Mouse (Mus musculus) forebrain, embryonic 11.5 days (tissue): ENCODE measurements around the gene Actr2. TPM values are rescaled to one million over a fixed set of nuclear protein-coding genes. Genes with fewer than 3 reads are reported as not detected.

Experiments used
- ATAC-seq: fragments of 200-750 bp; cut with Nextera tagmentation; replicated peaks from 2 replicates; pipeline ENCODE4 v1.8.0; 2017; ENCODE audit warnings: moderate TSS enrichment; ENCODE audit not compliant: low FRiP score
- DNase-seq: peaks from one replicate; pipeline ENCODE4 v3.0.0-alpha.2; 2017; ENCODE audit warnings: low spot score
- H3K27ac ChIP-seq: fragments of 300-500 bp; sonication (generic); 2 replicates; pipeline ENCODE4 v1.5.1; 2014; ENCODE audit warnings: low read depth, low read length
- H3K27me3 ChIP-seq: fragments of 300-500 bp; sonication (generic); 2 replicates; pipeline ENCODE4 v1.6.1; 2014; ENCODE audit warnings: mild to moderate bottlenecking, low read length, mixed read lengths; ENCODE audit not compliant: control insufficient read depth, insufficient read depth
- H3K36me3 ChIP-seq: fragments of 300-500 bp; sonication (generic); 2 replicates; pipeline ENCODE4 v1.6.1; 2014; ENCODE audit warnings: mild to moderate bottlenecking, low read length, moderate library complexity, mixed read lengths; ENCODE audit not compliant: control insufficient read depth, insufficient read depth
- H3K4me1 ChIP-seq: fragments of 300-500 bp; sonication (generic); replicated peaks from 2 replicates; pipeline ENCODE4 v1.6.1; 2014; ENCODE audit warnings: low read length, mixed read lengths; ENCODE audit not compliant: control insufficient read depth, insufficient read depth
- H3K4me2 ChIP-seq: fragments of 300-500 bp; sonication (generic); 2 replicates; pipeline ENCODE4 v1.6.1; 2014; ENCODE audit warnings: low read depth, mild to moderate bottlenecking, low read length, moderate library complexity, mixed read lengths; ENCODE audit not compliant: severe bottlenecking
- H3K4me3 ChIP-seq: fragments of 300-500 bp; sonication (generic); 2 replicates; pipeline ENCODE4 v1.5.1; 2014; ENCODE audit warnings: low read depth, low read length
- H3K9ac ChIP-seq: fragments of 300-500 bp; sonication (generic); 2 replicates; pipeline ENCODE4 v1.6.1; 2014; ENCODE audit warnings: low read length
- H3K9me3 ChIP-seq: fragments of 300-500 bp; sonication (generic); 2 replicates; pipeline ENCODE4 v1.6.1; 2016; ENCODE audit warnings: low read length, mixed read lengths; ENCODE audit not compliant: control insufficient read depth
- WGBS: fragments of 180-500 bp; shearing (Covaris S2); extraction: QIAGEN DNeasy Blood & Tissue Kit; methylation state at CpG from one replicate; pipeline ENCODE4 v1.1.7; 2014; 5-methylcytosine and 5-hydroxymethylcytosine counted together
- polyA plus RNA-seq: library from polyadenylated mRNA; unstranded; fragments of >200 nt; fragmentation: Nextera tagmentation; extraction: Ambion mirVana; gene quantifications from 2 replicates; pipeline ENCODE4 v1.2.1, GENCODE M21; 2014

Gene Actr2
- polyA plus RNA-seq, 1 experiment from 2014 or later: 72.6 TPM

DNA sequence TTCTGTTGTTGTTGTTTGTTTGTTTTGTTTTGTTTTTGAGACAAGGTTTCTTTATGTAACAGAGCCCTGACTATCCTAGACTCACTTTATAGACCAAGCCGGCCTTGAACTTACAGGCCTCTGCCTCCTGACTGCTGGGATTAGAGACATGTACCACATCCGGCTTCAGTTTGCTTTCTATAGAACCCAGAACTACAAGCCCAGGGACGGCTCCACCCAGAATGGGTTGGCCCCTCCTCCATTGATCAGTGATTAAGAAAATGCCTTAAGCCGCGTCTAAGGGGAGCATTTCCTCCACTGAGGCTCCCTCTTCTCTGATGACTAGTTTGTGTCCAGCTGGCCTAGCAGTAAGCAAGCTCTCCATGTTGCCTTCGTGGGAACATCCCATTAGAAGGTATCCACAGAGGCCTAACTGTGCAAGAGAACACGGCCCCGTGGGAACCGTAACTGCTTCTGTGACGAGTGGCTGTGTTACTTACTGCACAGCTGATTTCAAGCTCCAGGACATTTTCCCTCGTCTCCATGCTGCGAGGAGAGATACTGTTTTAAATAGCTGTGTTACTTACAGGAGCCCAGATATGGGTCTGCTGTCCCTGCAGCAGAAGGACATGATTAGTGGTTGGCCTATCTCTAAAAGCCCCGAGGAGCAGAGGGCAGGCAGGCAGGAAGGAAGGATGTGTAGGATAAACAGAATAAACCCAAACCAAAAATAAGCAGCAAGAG is 59.7 kb downstream of the Actr2 start:
- Histone ChIP-seq H3K4me2 (no peak overlapping the region), H3K4me1 (no peaks in the 10 kb centered on the region), H3K9me3 (no peaks in the 10 kb centered on the region), H3K27me3 (no peaks in the 10 kb centered on the region), H3K27ac (no peak overlapping the region), H3K36me3 (no peaks in the 10 kb centered on the region), H3K4me3 (no peak overlapping the region), H3K9ac (no peak overlapping the region)
- DNase-seq (no peak), ATAC-seq (no peak)
- 63% methylated on average over 13 of the region's 13 CpGs for WGBS

DNA sequence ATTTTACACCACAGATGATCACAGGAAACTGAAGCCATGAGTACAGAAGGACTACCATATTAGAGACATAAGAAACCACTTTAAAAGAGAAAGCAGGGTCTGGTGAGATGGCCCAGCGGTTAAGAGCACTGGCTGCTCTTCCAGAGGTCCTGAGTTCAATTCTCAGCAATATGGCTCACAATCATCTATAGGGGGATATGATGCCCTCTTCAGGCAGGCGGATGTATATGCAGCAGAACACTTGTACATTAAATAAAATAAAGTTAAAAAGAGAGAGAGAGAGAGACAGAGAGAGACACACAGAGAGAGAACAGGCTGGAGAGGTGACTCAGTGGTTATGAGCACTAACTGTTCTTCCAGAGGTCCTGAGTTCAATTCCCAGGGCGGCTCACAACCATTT is 67.1 kb downstream of the Actr2 start:
- no peaks in the 10 kb centered on the region for H3K9me3 ChIP-seq
- no peaks in the 10 kb centered on the region for H3K36me3 ChIP-seq
- no peak overlapping the region for H3K9ac ChIP-seq
- ATAC-seq: no peak
- no peak overlapping the region for H3K4me3 ChIP-seq
- no peaks in the 10 kb centered on the region for H3K27me3 ChIP-seq
- 58% methylated on average over 3 of the region's 3 CpGs for WGBS
- DNase-seq: no peak
- H3K4me1 ChIP-seq: peaks cover 3% of the 10 kb centered on the region; the same call in 1 of the 2 replicates
- no peak overlapping the region for H3K27ac ChIP-seq
- H3K4me2 ChIP-seq: no peak overlapping the region

DNA sequence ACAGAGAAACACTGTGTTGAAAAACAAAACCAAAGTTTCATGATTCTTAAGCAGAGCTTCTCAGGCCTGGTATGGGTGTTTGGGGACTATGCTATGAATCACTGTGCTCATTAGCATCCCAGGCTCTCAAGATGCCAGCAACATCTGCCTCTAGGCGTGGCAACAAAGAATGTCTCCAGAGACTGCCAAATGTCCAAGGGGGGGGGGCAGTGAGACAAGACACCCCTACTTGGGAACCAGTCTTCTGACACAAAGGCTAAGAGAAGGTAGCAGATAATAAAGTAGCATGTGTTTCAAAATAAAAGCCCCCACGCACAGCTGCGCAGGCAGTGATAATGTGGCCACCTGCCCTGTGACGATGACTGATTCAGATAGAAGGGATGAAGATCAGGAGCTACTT is 69.5 kb downstream of the Actr2 start:
- no peaks in the 10 kb centered on the region for H3K36me3 ChIP-seq
- H3K27me3 ChIP-seq: no peaks in the 10 kb centered on the region
- H3K4me2 ChIP-seq: no peak overlapping the region
- DNase-seq (no peak), ATAC-seq (no peak)
- H3K9ac ChIP-seq: no peak overlapping the region
- peaks cover 3% of the 10 kb centered on the region; the same call in 1 of the 2 replicates for H3K4me1 ChIP-seq
- 86% methylated on average over 4 of the region's 4 CpGs for WGBS
- no peak overlapping the region for H3K27ac ChIP-seq
- H3K9me3 ChIP-seq: no peaks in the 10 kb centered on the region
- H3K4me3 ChIP-seq: no peak overlapping the region

DNA sequence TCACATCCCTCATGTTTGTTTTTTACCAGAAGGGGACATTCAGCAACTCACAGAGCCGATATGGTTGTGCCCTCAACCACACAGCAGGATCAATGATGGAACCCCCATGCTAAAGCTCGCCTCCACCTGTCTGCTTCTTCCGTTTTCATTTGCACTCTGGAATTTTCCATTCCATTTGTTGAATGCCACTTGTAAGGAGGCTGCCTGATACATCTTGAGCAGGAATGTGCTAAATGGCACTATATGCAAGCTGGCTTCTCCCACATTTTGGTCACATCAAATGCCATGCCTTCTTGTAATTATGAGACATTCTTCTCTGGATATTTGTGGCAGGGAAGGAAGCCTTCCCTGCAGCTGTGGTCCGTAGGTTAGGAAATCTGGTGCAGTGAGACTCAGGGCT is 70.6 kb downstream of the Actr2 start:
- WGBS: 71% methylated on average over 4 of the region's 4 CpGs
- H3K4me2 ChIP-seq: no peak overlapping the region
- peaks cover 3% of the 10 kb centered on the region; the same call in 1 of the 2 replicates for H3K4me1 ChIP-seq
- DNase-seq (no peak), ATAC-seq (no peak)
- no peaks in the 10 kb centered on the region for H3K9me3 ChIP-seq
- no peaks in the 10 kb centered on the region for H3K36me3 ChIP-seq
- H3K27ac ChIP-seq: no peak overlapping the region
- H3K27me3 ChIP-seq: no peaks in the 10 kb centered on the region
- H3K4me3 ChIP-seq: no peak overlapping the region
- no peak overlapping the region for H3K9ac ChIP-seq

DNA sequence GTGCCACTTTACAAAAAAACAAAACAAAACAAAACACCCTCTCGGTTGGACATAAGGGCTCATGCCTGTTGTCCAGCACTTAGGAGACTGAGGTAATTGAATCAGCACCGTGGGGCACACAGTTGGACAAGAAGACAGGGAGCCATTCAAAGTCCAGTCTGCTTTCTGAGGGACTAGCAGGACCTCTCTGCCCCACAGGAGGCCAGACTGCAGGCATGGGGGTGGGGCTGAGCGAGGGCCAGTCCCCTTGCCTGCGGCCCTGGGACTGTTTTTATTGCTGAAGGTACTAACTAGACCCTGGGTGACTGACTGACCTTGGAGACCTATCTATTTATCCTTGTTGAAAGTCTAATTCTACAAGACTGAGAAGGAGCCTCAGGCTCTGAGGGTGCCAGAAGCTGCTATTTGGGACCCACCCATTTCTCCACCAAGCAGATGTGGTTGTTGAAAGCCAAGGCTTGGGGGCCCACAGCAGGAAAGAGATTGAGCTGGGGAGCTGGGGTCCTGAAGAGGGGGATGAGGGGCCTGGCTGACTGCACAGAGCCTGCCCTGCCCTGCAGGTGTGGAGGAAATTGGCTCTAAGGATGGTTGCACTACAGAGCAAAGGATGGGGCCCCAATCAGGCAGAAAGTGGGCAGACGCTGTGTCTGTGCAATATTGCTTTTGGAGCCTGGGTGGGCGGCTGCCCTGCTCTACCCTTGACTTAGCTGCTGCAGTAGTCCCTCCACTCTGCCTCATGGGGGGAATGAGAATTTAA is 71.4 kb downstream of the Actr2 start:
- no peaks in the 10 kb centered on the region for H3K36me3 ChIP-seq
- no peaks in the 10 kb centered on the region for H3K27me3 ChIP-seq
- H3K27ac ChIP-seq: no peak overlapping the region
- no peak overlapping the region for H3K4me2 ChIP-seq
- H3K4me1 ChIP-seq: peaks cover 3% of the 10 kb centered on the region; the same call in 1 of the 2 replicates
- DNase-seq (no peak), ATAC-seq (no peak)
- H3K4me3 ChIP-seq: no peak overlapping the region
- no peaks in the 10 kb centered on the region for H3K9me3 ChIP-seq
- 25% methylated on average over 6 of the region's 6 CpGs for WGBS
- no peak overlapping the region for H3K9ac ChIP-seq

DNA sequence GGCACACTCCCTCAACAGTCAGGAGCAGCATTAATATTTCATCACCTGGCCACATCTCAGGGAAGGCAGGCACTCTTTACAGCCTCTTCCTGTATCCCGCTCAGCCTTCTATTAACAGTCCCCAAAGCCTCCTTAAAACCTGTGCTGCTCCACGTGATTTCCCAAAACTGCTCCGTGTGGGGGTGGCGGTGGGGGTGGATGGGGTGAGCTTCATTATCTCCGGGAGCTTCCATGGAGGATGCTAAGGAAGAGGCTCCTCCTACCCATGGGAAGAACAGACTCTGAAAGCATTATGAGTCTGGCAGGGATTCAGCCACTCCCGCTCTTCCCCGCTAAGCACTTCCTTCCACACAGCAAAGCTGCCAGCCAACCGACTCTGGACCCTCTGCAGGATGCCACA is 74.0 kb downstream of the Actr2 start:
- H3K27me3 ChIP-seq: no peaks in the 10 kb centered on the region
- no peaks in the 10 kb centered on the region for H3K9me3 ChIP-seq
- WGBS: 39% methylated on average over 8 of the region's 8 CpGs
- no peaks in the 10 kb centered on the region for H3K36me3 ChIP-seq
- no peak overlapping the region for H3K9ac ChIP-seq
- ATAC-seq (no peak), DNase-seq (no peak)
- peaks cover 3% of the 10 kb centered on the region; the same call in 1 of the 2 replicates for H3K4me1 ChIP-seq
- H3K27ac ChIP-seq: no peak overlapping the region
- no peak overlapping the region for H3K4me2 ChIP-seq
- H3K4me3 ChIP-seq: no peak overlapping the region

DNA sequence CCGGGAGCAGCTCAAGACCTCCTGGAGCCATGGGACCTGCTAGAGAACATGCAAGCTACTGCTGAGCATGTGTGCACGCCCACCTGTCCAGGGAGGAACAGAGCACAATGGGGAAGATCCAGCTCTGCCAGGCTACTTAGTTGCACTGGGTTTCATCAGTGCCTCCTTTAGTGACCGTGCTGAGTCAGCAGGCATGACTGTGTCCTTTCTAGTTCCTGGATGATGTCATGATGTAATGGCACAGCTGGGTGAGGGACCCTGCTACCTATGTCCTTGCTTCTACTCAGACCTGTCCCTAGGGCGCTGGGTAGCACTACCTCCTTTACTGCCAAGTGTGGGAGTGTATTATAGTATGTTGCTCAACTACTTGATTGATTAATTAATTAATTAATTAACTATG is 75.0 kb downstream of the Actr2 start:
- no peak for ATAC-seq

DNA sequence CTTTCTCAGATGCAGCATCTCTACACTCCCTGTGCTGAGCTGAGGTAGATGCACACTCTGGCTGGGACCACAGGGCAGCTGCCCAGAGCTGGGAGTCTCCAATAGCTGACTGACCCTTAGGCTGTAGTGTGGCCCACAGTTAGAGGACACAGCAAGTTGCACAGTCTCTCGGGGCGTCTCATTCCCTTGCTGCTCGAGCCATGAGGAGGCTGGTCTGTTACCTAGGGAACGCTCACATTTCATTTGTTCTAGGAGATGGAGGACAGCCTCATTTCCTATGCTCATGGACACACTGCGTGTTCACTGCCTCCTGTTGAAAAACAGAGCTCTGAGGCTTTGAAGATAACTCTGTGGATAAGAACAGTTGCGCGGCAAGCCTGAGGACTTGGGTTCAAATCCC is 76.7 kb downstream of the Actr2 start:
- no peak for ATAC-seq

More for the DNA sequence above, 75.0 kb downstream of the Actr2 start:
- H3K27ac ChIP-seq: no peak overlapping the region
- 87% methylated on average over 4 of the region's 4 CpGs for WGBS
- no peak overlapping the region for H3K4me2 ChIP-seq
- H3K27me3 ChIP-seq: no peaks in the 10 kb centered on the region
- H3K36me3 ChIP-seq: no peaks in the 10 kb centered on the region
- H3K4me3 ChIP-seq: no peak overlapping the region
- H3K9me3 ChIP-seq: no peaks in the 10 kb centered on the region
- DNase-seq: no peak
- peaks cover 3% of the 10 kb centered on the region; the same call in 1 of the 2 replicates for H3K4me1 ChIP-seq
- H3K9ac ChIP-seq: no peak overlapping the region

More for the DNA sequence above, 76.7 kb downstream of the Actr2 start:
- DNase-seq: no peak
- no peak overlapping the region for H3K27ac ChIP-seq
- no peak overlapping the region for H3K9ac ChIP-seq
- no peaks in the 10 kb centered on the region for H3K27me3 ChIP-seq
- no peaks in the 10 kb centered on the region for H3K36me3 ChIP-seq
- H3K4me1 ChIP-seq: no peaks in the 10 kb centered on the region
- no peak overlapping the region for H3K4me2 ChIP-seq
- no peaks in the 10 kb centered on the region for H3K9me3 ChIP-seq
- WGBS: 78% methylated on average over 7 of the region's 7 CpGs
- H3K4me3 ChIP-seq: no peak overlapping the region
